Mouse (Mus musculus) olfactory bulb, adult 2 months (tissue): ENCODE results near the gene Art3. TPM values are rescaled to one million over a fixed set of nuclear protein-coding genes. Genes with fewer than 3 reads are reported as not detected.

ENCODE experiments used
- H3K27ac ChIP-seq: fragments of 200-500 bp; 2 replicates; pipeline ENCODE4 v1.5.1; 2012; ENCODE audit warnings: low read depth, low read length; ENCODE audit not compliant: insufficient read depth
- H3K4me1 ChIP-seq: fragments of 200-500 bp; 2 replicates; pipeline ENCODE4 v1.6.1; 2012; ENCODE audit warnings: low read length; ENCODE audit not compliant: control insufficient read depth, insufficient read depth
- H3K4me3 ChIP-seq: fragments of 200-500 bp; 2 replicates; pipeline ENCODE4 v1.5.1; 2012; ENCODE audit warnings: mild to moderate bottlenecking, low read depth, low read length, moderate library complexity; ENCODE audit not compliant: insufficient read depth
- CTCF ChIP-seq: fragments of 200-500 bp; IDR thresholded peaks from 2 replicates; pipeline ENCODE4 v1.5.1; 2012; ENCODE audit warnings: low read depth, mild to moderate bottlenecking, low read length, moderate library complexity; ENCODE audit not compliant: insufficient read depth
- POLR2A ChIP-seq: fragments of 200-500 bp; IDR thresholded peaks from 2 replicates; pipeline ENCODE4 v1.6.1; 2012; ENCODE audit warnings: mild to moderate bottlenecking, low read depth, low read length, moderate library complexity; ENCODE audit not compliant: insufficient read depth
- WGBS: fragments of 180-500 bp; shearing (Covaris S2); methylation state at CpG from one replicate; pipeline ENCODE4 v1.1.7; 2018; 5-methylcytosine and 5-hydroxymethylcytosine counted together
- polyA plus RNA-seq: library from polyadenylated mRNA; stranded (reverse); fragments of >200 nt; gene quantifications from 2 replicates; pipeline ENCODE4 v1.2.4, GENCODE M21; 2012; ENCODE audit warnings: low replicate concordance; ENCODE audit not compliant: missing spikeins, insufficient read depth, insufficient read length

Art3 gene
- polyA plus RNA-seq, 1 experiment: not detected

DNA sequence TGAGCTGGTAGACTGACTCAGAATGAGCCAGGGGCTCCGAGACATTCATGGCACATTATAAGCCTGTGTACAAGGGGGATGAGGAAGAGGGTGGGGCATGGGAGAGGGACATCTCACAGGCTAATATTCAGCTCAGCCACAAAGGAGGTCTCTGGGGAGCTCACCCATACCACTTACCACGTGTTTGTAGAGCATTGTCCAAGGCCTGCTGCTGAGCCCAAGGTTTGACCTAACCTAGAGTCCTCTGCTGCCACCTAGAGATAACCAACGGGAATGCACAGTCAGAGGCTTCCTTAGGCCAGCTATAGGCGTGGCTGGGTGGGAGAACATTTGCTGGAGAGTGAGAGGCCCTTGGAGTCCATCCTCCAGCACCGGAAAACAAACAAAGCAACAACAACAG is 66.5 kb downstream of the Art3 start:
- 34% methylated on average over 5 of the region's 5 CpGs for WGBS
- Histone ChIP-seq H3K27ac (no peak overlapping the region), H3K4me3 (no peak overlapping the region), H3K4me1 (no peaks in the 10 kb centered on the region)
- TF ChIP-seq CTCF: no peak
- no peak for TF ChIP-seq POLR2A

- Histone ChIP-seq H3K4me3 (no peak overlapping the region), H3K27ac (no peak overlapping the region), H3K4me1 (peaks cover 3% of the 10 kb centered on the region; the same call in 1 of the 2 replicates)
- TF ChIP-seq POLR2A (no peak), CTCF (no peak)
- WGBS: 77% methylated on average over 9 of the region's 9 CpGs
Observed at GRCm38 (mm10) chr5:92402816-92403215, 71.2 kb downstream of the Art3 start.

DNA sequence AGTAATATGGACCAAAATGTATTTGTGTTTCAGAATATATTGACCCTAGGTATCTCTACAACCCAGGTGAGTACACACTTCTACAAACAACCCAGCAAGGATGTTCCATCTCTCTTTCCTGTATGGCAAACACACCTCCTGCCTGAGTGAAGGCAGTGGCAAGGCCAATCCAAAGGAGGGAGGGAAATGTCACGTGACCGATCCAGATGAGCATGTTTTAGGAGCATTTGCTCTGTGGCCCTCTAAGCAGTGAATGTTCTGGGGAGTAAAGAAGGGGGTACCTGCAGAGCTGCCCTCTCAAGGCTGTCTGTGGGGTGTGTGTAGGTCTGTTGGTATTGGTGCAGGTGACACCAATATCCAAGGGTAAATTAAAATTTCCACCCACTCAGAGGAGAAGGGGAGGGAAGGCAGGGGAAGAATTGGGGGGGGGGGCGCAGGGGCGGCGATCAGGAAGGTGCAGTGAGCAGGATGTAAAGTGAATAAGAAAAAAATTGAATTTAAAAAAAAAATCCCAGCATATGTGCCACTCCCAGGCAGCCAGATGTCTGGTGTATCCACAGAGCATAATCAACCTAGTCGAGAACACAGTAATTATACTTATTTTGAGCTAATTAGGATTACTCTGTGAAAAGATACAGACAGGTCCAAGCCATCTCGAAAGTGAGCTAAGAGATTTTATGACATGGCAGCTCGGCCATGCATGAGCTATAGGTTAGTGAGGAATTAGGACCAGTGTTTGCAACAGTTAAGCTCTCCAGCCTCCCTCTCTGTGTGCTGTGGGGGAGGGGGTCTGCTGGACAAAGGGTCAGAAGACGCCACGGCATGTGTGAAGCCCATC is 72.2 kb downstream of the Art3 start:
- TF ChIP-seq CTCF: no peak
- Histone ChIP-seq H3K27ac (no peak overlapping the region), H3K4me1 (peaks cover 3% of the 10 kb centered on the region; the same call in 1 of the 2 replicates), H3K4me3 (no peak overlapping the region)
- 39% methylated on average over 10 of the region's 10 CpGs for whole genome bisulfite sequencing

GRCm38 (mm10) chr5:92404400-92404678 is 72.7 kb downstream of the Art3 start:
- 29% methylated on average over 2 of the region's 2 CpGs for WGBS
- no peak overlapping the region for H3K27ac ChIP-seq
- TF ChIP-seq CTCF (no peak), POLR2A (no peak)

GRCm38 (mm10) chr5:92409361-92410155 is 77.9 kb downstream of the Art3 start:
- H3K4me1 ChIP-seq: no peaks in the 10 kb centered on the region
- H3K27ac ChIP-seq: no peak overlapping the region
- WGBS: 84% methylated on average over 9 of the region's 9 CpGs
- H3K4me3 ChIP-seq: no peak overlapping the region
- TF ChIP-seq CTCF (no peak), POLR2A (no peak)

More at GRCm38 (mm10) chr5:92404400-92404678, 72.7 kb downstream of the Art3 start:
- Histone ChIP-seq H3K4me1 (peaks cover 3% of the 10 kb centered on the region; the same call in 1 of the 2 replicates), H3K4me3 (no peak overlapping the region)

- WGBS: 88% methylated on average over 5 of the region's 5 CpGs
- no peak overlapping the region for H3K27ac ChIP-seq
- TF ChIP-seq POLR2A (no peak), CTCF (no peak)
- no peaks in the 10 kb centered on the region for H3K4me1 ChIP-seq
- no peak overlapping the region for H3K4me3 ChIP-seq
Observed at GRCm38 (mm10) chr5:92410486-92410885, 78.9 kb downstream of the Art3 start.

DNA sequence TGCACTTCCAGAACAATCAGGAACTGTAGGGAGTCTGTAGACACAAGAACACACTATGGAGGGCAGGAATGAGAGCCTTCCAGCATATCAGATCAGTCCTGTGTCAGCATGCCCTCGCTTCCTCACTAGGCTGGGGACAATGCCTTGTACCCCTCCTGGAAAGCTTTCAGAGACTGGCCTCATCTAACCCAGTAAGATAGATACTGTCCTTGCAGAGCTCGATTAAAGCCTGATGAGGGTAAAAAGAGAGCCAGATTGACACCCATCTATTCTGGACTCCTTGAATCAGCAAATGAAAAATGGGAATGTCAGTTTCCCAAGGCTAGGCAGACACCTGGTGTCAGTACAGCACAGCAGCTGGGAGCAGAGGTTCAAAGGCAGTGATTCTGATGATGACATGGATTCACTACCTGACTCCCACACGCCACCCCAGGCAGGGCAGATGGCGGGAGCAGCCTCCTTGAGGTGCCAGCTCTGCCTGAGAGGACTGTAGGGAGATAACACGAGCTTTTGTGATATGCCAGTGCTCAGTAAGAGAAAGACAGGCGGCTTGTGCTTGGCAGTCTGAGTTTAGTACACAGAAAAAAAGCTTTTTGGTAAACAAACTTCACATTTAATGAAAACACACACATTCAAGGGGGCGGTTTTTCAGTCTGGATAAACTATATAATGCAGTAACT is 80.0 kb downstream of the Art3 start:
- WGBS: 69% methylated on average over 7 of the region's 7 CpGs
- Histone ChIP-seq H3K27ac (no peak overlapping the region), H3K4me1 (no peaks in the 10 kb centered on the region)

DNA sequence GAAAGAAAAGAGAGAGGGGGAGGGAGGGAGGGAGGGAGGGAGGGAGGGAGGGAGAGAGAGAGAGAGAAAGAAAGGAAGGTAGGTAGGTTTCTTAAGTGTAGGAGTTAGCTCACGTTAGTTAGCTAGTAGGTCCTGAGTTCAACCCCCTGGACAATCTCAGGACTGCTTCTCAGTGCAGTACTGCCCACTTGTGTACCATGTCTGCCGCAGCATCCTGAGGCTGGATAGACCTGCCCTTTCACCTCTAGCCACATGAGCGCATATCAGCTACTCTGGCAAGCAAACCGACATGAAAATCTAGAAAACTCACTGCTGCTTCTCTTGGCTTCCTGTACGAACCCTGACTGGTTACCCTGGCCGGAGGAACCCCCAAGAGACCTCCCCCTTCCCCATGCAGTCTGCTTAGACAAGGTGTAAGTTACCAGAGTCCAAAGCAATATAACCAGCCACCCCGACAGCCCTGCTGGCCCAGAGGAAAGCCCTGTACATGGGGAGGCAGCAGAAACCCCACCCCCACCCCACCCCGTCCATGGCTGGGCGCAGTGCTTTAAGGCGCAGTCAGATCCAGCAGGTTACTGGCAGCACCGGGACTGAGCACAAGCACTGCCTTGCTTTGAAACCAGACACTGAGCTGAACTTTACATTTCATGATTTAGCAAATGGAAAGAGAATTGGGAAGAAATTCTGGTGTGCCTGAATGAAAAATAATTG is 81.8 kb downstream of the Art3 start:
- H3K4me1 ChIP-seq: no peaks in the 10 kb centered on the region
- H3K27ac ChIP-seq: no peak overlapping the region
- no peak overlapping the region for H3K4me3 ChIP-seq
- TF ChIP-seq CTCF (no peak), POLR2A (no peak)
- 93% methylated on average over 11 of the region's 11 CpGs for WGBS

More for the DNA sequence above, 80.0 kb downstream of the Art3 start:
- no peak for TF ChIP-seq CTCF
- TF ChIP-seq POLR2A: no peak
- no peak overlapping the region for H3K4me3 ChIP-seq

DNA sequence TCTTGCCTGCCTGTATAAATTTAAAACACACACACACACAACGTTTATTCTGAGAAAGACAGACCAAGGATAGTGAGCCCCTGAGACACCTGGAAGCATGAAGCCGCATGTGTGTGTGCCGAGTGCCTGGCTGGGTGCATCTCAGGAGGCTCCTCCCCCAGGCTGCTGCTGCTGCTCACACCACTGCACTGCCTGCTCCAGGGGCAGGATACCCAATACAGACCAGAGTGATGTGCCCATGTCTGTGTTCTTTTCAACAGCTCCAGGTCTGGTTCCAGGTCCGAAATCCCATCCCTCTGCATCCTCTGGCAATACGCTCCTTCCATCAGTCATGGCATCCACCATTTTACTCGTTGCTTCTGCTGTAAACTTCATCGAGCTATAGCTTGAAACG is 82.4 kb downstream of the Art3 start:
- 90% methylated on average over 8 of the region's 8 CpGs for WGBS
- Histone ChIP-seq H3K4me1 (no peaks in the 10 kb centered on the region), H3K27ac (no peak overlapping the region), H3K4me3 (no peak overlapping the region)
- TF ChIP-seq POLR2A (no peak), CTCF (no peak)
